Mouse (Mus musculus) liver, postnatal 0 days (tissue): ENCODE measurements around the gene Bend3. TPM values are rescaled to one million over a fixed set of nuclear protein-coding genes. Genes with fewer than 3 reads are reported as not detected.

Experiments
- ATAC-seq: fragments of 200-750 bp; cut with Nextera tagmentation; 2 replicates; pipeline ENCODE4 v1.8.0; 2017; ENCODE audit warnings: mild to moderate bottlenecking, moderate library complexity
- DNase-seq: peaks from one replicate; pipeline ENCODE4 v3.0.0-alpha.2; 2016
- H3K27ac ChIP-seq: fragments of 300-500 bp; sonication (generic); 2 replicates; pipeline ENCODE4 v1.5.1; 2014; ENCODE audit warnings: antibody characterized with exemption, moderate library complexity, mild to moderate bottlenecking, low read depth
- H3K27me3 ChIP-seq: fragments of 300-500 bp; sonication (generic); 2 replicates; pipeline ENCODE4 v1.6.1; 2014; ENCODE audit warnings: low read length, control low read depth, mixed read lengths; ENCODE audit not compliant: insufficient read depth
- H3K36me3 ChIP-seq: fragments of 300-500 bp; sonication (generic); replicated peaks from 2 replicates; pipeline ENCODE4 v1.6.1; 2014; ENCODE audit warnings: mild to moderate bottlenecking, control low read depth, low read length, moderate library complexity, mixed read lengths; ENCODE audit not compliant: insufficient read depth
- H3K4me1 ChIP-seq: fragments of 300-500 bp; sonication (generic); 2 replicates; pipeline ENCODE4 v1.6.1; 2014; ENCODE audit warnings: antibody characterized with exemption, mild to moderate bottlenecking, control low read depth; ENCODE audit not compliant: insufficient read depth
- H3K4me2 ChIP-seq: fragments of 300-500 bp; sonication (generic); 2 replicates; pipeline ENCODE4 v1.6.1; 2014; ENCODE audit warnings: low read depth, mild to moderate bottlenecking, low read length, moderate library complexity, mixed read lengths
- H3K4me3 ChIP-seq: fragments of 300-500 bp; sonication (generic); 2 replicates; pipeline ENCODE4 v1.5.1; 2014; ENCODE audit warnings: low read depth, low read length
- H3K9ac ChIP-seq: fragments of 300-500 bp; sonication (generic); replicated peaks from 2 replicates; pipeline ENCODE4 v1.6.1; 2014; ENCODE audit warnings: mild to moderate bottlenecking, moderate library complexity
- H3K9me3 ChIP-seq: fragments of 300-500 bp; sonication (generic); 2 replicates; pipeline ENCODE4 v1.6.1; 2016; ENCODE audit warnings: mild to moderate bottlenecking, control low read depth, low read length, mixed read lengths
- CTCF ChIP-seq: sonication (generic); IDR thresholded peaks from 2 replicates; pipeline ENCODE4 v1.5.1; 2016; ENCODE audit warnings: antibody characterized with exemption, low read depth
- EP300 ChIP-seq: IDR thresholded peaks from 2 replicates; pipeline ENCODE4 v1.6.1; 2016; ENCODE audit warnings: antibody characterized with exemption, low read depth, mild to moderate bottlenecking
- WGBS: fragments of 180-500 bp; shearing (Covaris S2); extraction: QIAGEN DNeasy Blood & Tissue Kit; methylation state at CpG from one replicate; pipeline ENCODE4 v1.1.7; 2014; ENCODE audit not compliant: insufficient replicate concordance; 5-methylcytosine and 5-hydroxymethylcytosine counted together
- polyA plus RNA-seq: library from polyadenylated mRNA; unstranded; fragments of >200 nt; fragmentation: Nextera tagmentation; extraction: Ambion mirVana; gene quantifications from 2 replicates; pipeline ENCODE4 v1.2.1, GENCODE M21; 2015

Gene Bend3
- polyA plus RNA-seq, 1 experiment from 2014 or later, result 0.51 TPM

- H3K4me2 ChIP-seq, result no peak overlapping the region
- DNase-seq (no peak), ATAC-seq (no peak)
- no peak overlapping the region for H3K4me3 ChIP-seq
- peaks cover 4% of the 10 kb centered on the region; the same call in 1 of the 2 replicates for H3K4me1 ChIP-seq
- no peak for TF ChIP-seq CTCF
- no peak for TF ChIP-seq EP300
- H3K9ac ChIP-seq, result no peak overlapping the region
- no peaks in the 10 kb centered on the region for H3K36me3 ChIP-seq
- no peaks in the 10 kb centered on the region for H3K27me3 ChIP-seq
- no peak overlapping the region for H3K27ac ChIP-seq
- no peaks in the 10 kb centered on the region for H3K9me3 ChIP-seq
- 65% methylated on average over 5 of the region's 5 CpGs for WGBS
Measured at GRCm38 (mm10) chr10:43462821-43463220, 15.8 kb upstream of the Bend3 start.

GRCm38 (mm10) chr10:43463227-43463626 is 15.4 kb upstream of the Bend3 start:
- no peak for DNase-seq
- Histone ChIP-seq H3K4me3 (no peak overlapping the region), H3K9ac (no peak overlapping the region), H3K36me3 (no peaks in the 10 kb centered on the region), H3K4me1 (peaks cover 4% of the 10 kb centered on the region; the same call in 1 of the 2 replicates), H3K4me2 (no peak overlapping the region), H3K27ac (no peak overlapping the region), H3K9me3 (no peaks in the 10 kb centered on the region), H3K27me3 (no peaks in the 10 kb centered on the region)
- peak; percentile 70 for ATAC-seq
- TF ChIP-seq EP300 (no peak), CTCF (no peak)
- 48% methylated on average over 3 of the region's 3 CpGs for WGBS

- H3K9me3 ChIP-seq, result no peaks in the 10 kb centered on the region
- 90% methylated on average over 2 of the region's 2 CpGs for WGBS
- no peak for TF ChIP-seq CTCF
- no peak for TF ChIP-seq EP300
- no peaks in the 10 kb centered on the region for H3K36me3 ChIP-seq
- no peak overlapping the region for H3K27ac ChIP-seq
- peaks cover 4% of the 10 kb centered on the region; the same call in 1 of the 2 replicates for H3K4me1 ChIP-seq
- H3K27me3 ChIP-seq, result no peaks in the 10 kb centered on the region
- DNase-seq (no peak), ATAC-seq (no peak)
- no peak overlapping the region for H3K9ac ChIP-seq
- H3K4me2 ChIP-seq, result no peak overlapping the region
- H3K4me3 ChIP-seq, result no peak overlapping the region
Measured at GRCm38 (mm10) chr10:43466223-43466622, 12.4 kb upstream of the Bend3 start.

GRCm38 (mm10) chr10:43467659-43468058 is 11.0 kb upstream of the Bend3 start:
- Histone ChIP-seq H3K36me3 (no peaks in the 10 kb centered on the region), H3K4me3 (no peak overlapping the region), H3K27ac (no peak overlapping the region), H3K27me3 (no peaks in the 10 kb centered on the region), H3K9me3 (no peaks in the 10 kb centered on the region), H3K4me1 (peaks cover 4% of the 10 kb centered on the region; the same call in 1 of the 2 replicates), H3K9ac (no peak overlapping the region), H3K4me2 (peak overlapping the region; percentile 48)
- TF ChIP-seq CTCF (no peak), EP300 (no peak)
- DNase-seq, result no peak
- 31% methylated on average over 13 of the region's 13 CpGs for WGBS
- ATAC-seq, result no peak

GRCm38 (mm10) chr10:43468293-43468692 is 10.3 kb upstream of the Bend3 start:
- WGBS, result 90% methylated on average over 6 of the region's 6 CpGs

GRCm38 (mm10) chr10:43475376-43475775 is 3.3 kb upstream of the Bend3 start:
- Histone ChIP-seq H3K27me3 (0 out of 2 replicates have a peak, but pooled peaks cover 2% of the 10 kb centered on the region), H3K4me3 (no peak overlapping the region), H3K27ac (no peak overlapping the region), H3K9ac (no peak overlapping the region), H3K36me3 (no peaks in the 10 kb centered on the region), H3K4me1 (peaks cover 8% of the 10 kb centered on the region), H3K9me3 (no peaks in the 10 kb centered on the region), H3K4me2 (no peak overlapping the region)
- peak; percentile 46 for DNase-seq
- 34% methylated on average over 4 of the region's 4 CpGs for WGBS
- ATAC-seq, result no peak
- peak; percentile 61 for TF ChIP-seq CTCF
- TF ChIP-seq EP300, result no peak

More at GRCm38 (mm10) chr10:43468293-43468692, 10.3 kb upstream of the Bend3 start:
- ATAC-seq (no peak), DNase-seq (no peak)
- Histone ChIP-seq H3K4me2 (no peak overlapping the region), H3K9me3 (no peaks in the 10 kb centered on the region), H3K36me3 (no peaks in the 10 kb centered on the region), H3K27ac (no peak overlapping the region), H3K27me3 (no peaks in the 10 kb centered on the region), H3K4me3 (no peak overlapping the region), H3K4me1 (peaks cover 2% of the 10 kb centered on the region; the same call in 1 of the 2 replicates), H3K9ac (no peak overlapping the region)
- TF ChIP-seq CTCF (no peak), EP300 (no peak)

- peak overlapping the region; percentile 82; the same call in 1 of the 2 replicates for H3K4me3 ChIP-seq
- H3K9ac ChIP-seq, result no peak overlapping the region
- no peaks in the 10 kb centered on the region for H3K36me3 ChIP-seq
- no peak for DNase-seq
- no peak for ATAC-seq
- H3K27me3 ChIP-seq, result 0 out of 2 replicates have a peak, but pooled peaks cover 2% of the 10 kb centered on the region
- 36% methylated on average over 9 of the region's 9 CpGs for WGBS
- peaks cover 22% of the 10 kb centered on the region for H3K4me1 ChIP-seq
- peak overlapping the region; percentile 99 for H3K4me2 ChIP-seq
- TF ChIP-seq CTCF (no peak), EP300 (no peak)
- no peaks in the 10 kb centered on the region for H3K9me3 ChIP-seq
- no peak overlapping the region for H3K27ac ChIP-seq
Measured at GRCm38 (mm10) chr10:43477459-43477858, 1.2 kb upstream of the Bend3 start.
